Mouse (Mus musculus) embryonic facial prominence, embryonic 11.5 days (tissue): ENCODE measurements around the gene Syt9. TPM values are rescaled to one million over a fixed set of nuclear protein-coding genes. Genes with fewer than 3 reads are reported as not detected.

Experiments used
- ATAC-seq: fragments of 200-750 bp; cut with Nextera tagmentation; replicated peaks from 2 replicates; pipeline ENCODE4 v1.8.0; 2017; ENCODE audit warnings: low read depth; ENCODE audit not compliant: insufficient number of reproducible peaks, low FRiP score, low TSS enrichment
- DNase-seq: peaks from one replicate; pipeline ENCODE4 v3.0.0-alpha.2; 2015; ENCODE audit warnings: low spot score
- H3K27ac ChIP-seq: fragments of 300-500 bp; sonication (generic); replicated peaks from 2 replicates; pipeline ENCODE4 v1.5.1; 2014; ENCODE audit warnings: mild to moderate bottlenecking, low read depth, low read length, control low read depth
- H3K27me3 ChIP-seq: fragments of 300-500 bp; sonication (generic); 2 replicates; pipeline ENCODE4 v1.6.1; 2014; ENCODE audit warnings: mild to moderate bottlenecking, low read length, moderate library complexity, mixed read lengths; ENCODE audit not compliant: control insufficient read depth, insufficient read depth
- H3K36me3 ChIP-seq: fragments of 300-500 bp; sonication (generic); replicated peaks from 2 replicates; pipeline ENCODE4 v1.6.1; 2014; ENCODE audit warnings: low read depth, mild to moderate bottlenecking, low read length, moderate library complexity, mixed read lengths; ENCODE audit not compliant: control insufficient read depth, insufficient read depth
- H3K4me1 ChIP-seq: fragments of 300-500 bp; sonication (generic); 2 replicates; pipeline ENCODE4 v1.6.1; 2014; ENCODE audit warnings: low read length, mixed read lengths; ENCODE audit not compliant: control insufficient read depth, insufficient read depth
- H3K4me2 ChIP-seq: fragments of 300-500 bp; sonication (generic); 2 replicates; pipeline ENCODE4 v1.6.1; 2014; ENCODE audit warnings: low read depth, mild to moderate bottlenecking, control low read depth, low read length, moderate library complexity
- H3K4me3 ChIP-seq: fragments of 300-500 bp; sonication (generic); 2 replicates; pipeline ENCODE4 v1.5.1; 2014; ENCODE audit warnings: low read depth, low read length, control low read depth
- H3K9ac ChIP-seq: fragments of 300-500 bp; sonication (generic); replicated peaks from 2 replicates; pipeline ENCODE4 v1.6.1; 2014; ENCODE audit warnings: mild to moderate bottlenecking, control low read depth, low read length
- H3K9me3 ChIP-seq: fragments of 300-500 bp; sonication (generic); replicated peaks from 2 replicates; pipeline ENCODE4 v1.6.1; 2016; ENCODE audit warnings: mild to moderate bottlenecking, low read length, inconsistent platforms, mixed read lengths; ENCODE audit not compliant: control insufficient read depth
- WGBS: fragments of 180-500 bp; shearing (Covaris S2); extraction: QIAGEN DNeasy Blood & Tissue Kit; methylation state at CpG from one replicate; pipeline ENCODE4 v1.1.7; 2014; 5-methylcytosine and 5-hydroxymethylcytosine counted together
- polyA plus RNA-seq: library from polyadenylated mRNA; unstranded; fragments of >200 nt; fragmentation: Nextera tagmentation; extraction: Ambion mirVana; gene quantifications from 2 replicates; pipeline ENCODE4 v1.2.1, GENCODE M21; 2014

Gene Syt9
- polyA plus RNA-seq: 3.6 and 4.7 TPM in 2 replicates

GRCm38 (mm10) chr7:107370232-107371125 lies at the start of gene Syt9:
Gene Syt9 (plus strand): TSS chr7:107370728.
- Histone ChIP-seq H3K4me3 (peak within 1 kb of the TSS; percentile 68), H3K27me3 (peaks cover 20% of the 10 kb centered on the region), H3K4me1 (no peaks in the 10 kb centered on the region), H3K9ac (peak within 1 kb of the TSS; percentile 61), H3K27ac (no peak within 1 kb of the TSS), H3K4me2 (peak within 1 kb of the TSS; percentile 98), H3K36me3 (no peaks in the 10 kb centered on the region), H3K9me3 (no peaks in the 10 kb centered on the region)
- DNase-seq: peak; percentile 73
- peak; percentile 91 for ATAC-seq
- WGBS: under 1% methylated on average over 57 of the region's 102 CpGs

GRCm38 (mm10) chr7:107339013-107339412 lies 31.5 kb upstream of the Syt9 start:
- H3K36me3 ChIP-seq: no peaks in the 10 kb centered on the region
- no peak overlapping the region for H3K27ac ChIP-seq
- H3K4me1 ChIP-seq: no peaks in the 10 kb centered on the region
- WGBS: 88% methylated on average over 5 of the region's 5 CpGs
- no peak for ATAC-seq
- no peak overlapping the region for H3K9ac ChIP-seq
- DNase-seq: no peak
- no peaks in the 10 kb centered on the region for H3K9me3 ChIP-seq
- H3K27me3 ChIP-seq: no peaks in the 10 kb centered on the region
- no peak overlapping the region for H3K4me3 ChIP-seq
- no peak overlapping the region for H3K4me2 ChIP-seq

- H3K9me3 ChIP-seq: no peaks in the 10 kb centered on the region
- ATAC-seq (no peak), DNase-seq (no peak)
- H3K9ac ChIP-seq: no peak overlapping the region
- H3K36me3 ChIP-seq: no peaks in the 10 kb centered on the region
- H3K27ac ChIP-seq: no peak overlapping the region
- WGBS: 47% methylated on average over 3 of the region's 3 CpGs
- no peaks in the 10 kb centered on the region for H3K27me3 ChIP-seq
- no peak overlapping the region for H3K4me3 ChIP-seq
- no peak overlapping the region for H3K4me2 ChIP-seq
- H3K4me1 ChIP-seq: no peaks in the 10 kb centered on the region
Measured at GRCm38 (mm10) chr7:107339560-107340057, 30.9 kb upstream of the Syt9 start.

- H3K9me3 ChIP-seq: no peaks in the 10 kb centered on the region
- 78% methylated on average over 1 of the region's 1 CpGs for WGBS
- no peak overlapping the region for H3K27ac ChIP-seq
- no peak overlapping the region for H3K4me3 ChIP-seq
- DNase-seq (no peak), ATAC-seq (no peak)
- no peaks in the 10 kb centered on the region for H3K4me1 ChIP-seq
- H3K9ac ChIP-seq: no peak overlapping the region
- no peaks in the 10 kb centered on the region for H3K27me3 ChIP-seq
- no peaks in the 10 kb centered on the region for H3K36me3 ChIP-seq
- no peak overlapping the region for H3K4me2 ChIP-seq
Measured at GRCm38 (mm10) chr7:107340221-107340620, 30.3 kb upstream of the Syt9 start.

- Histone ChIP-seq H3K4me3 (no peak overlapping the region), H3K27ac (no peak overlapping the region), H3K27me3 (no peaks in the 10 kb centered on the region), H3K9me3 (no peaks in the 10 kb centered on the region), H3K4me1 (no peaks in the 10 kb centered on the region), H3K36me3 (no peaks in the 10 kb centered on the region), H3K4me2 (no peak overlapping the region), H3K9ac (no peak overlapping the region)
- WGBS: 56% methylated on average over 8 of the region's 8 CpGs
- ATAC-seq: no peak
- DNase-seq: no peak
Measured at GRCm38 (mm10) chr7:107341519-107342190, 28.9 kb upstream of the Syt9 start.

GRCm38 (mm10) chr7:107349201-107349600 lies 21.3 kb upstream of the Syt9 start:
- no peaks in the 10 kb centered on the region for H3K9me3 ChIP-seq
- H3K4me3 ChIP-seq: no peak overlapping the region
- no peaks in the 10 kb centered on the region for H3K27me3 ChIP-seq
- no peak overlapping the region for H3K4me2 ChIP-seq
- 73% methylated on average over 1 of the region's 1 CpGs for WGBS
- H3K4me1 ChIP-seq: no peaks in the 10 kb centered on the region
- no peak overlapping the region for H3K27ac ChIP-seq
- DNase-seq (no peak), ATAC-seq (no peak)
- H3K9ac ChIP-seq: no peak overlapping the region
- H3K36me3 ChIP-seq: no peaks in the 10 kb centered on the region

GRCm38 (mm10) chr7:107362153-107362552 lies 8.4 kb upstream of the Syt9 start:
- no peak overlapping the region for H3K27ac ChIP-seq
- H3K4me1 ChIP-seq: no peaks in the 10 kb centered on the region
- H3K27me3 ChIP-seq: no peaks in the 10 kb centered on the region
- H3K4me3 ChIP-seq: no peak overlapping the region
- H3K9me3 ChIP-seq: no peaks in the 10 kb centered on the region
- H3K36me3 ChIP-seq: no peaks in the 10 kb centered on the region
- WGBS: 85% methylated on average over 3 of the region's 3 CpGs
- ATAC-seq (no peak), DNase-seq (no peak)
- H3K4me2 ChIP-seq: no peak overlapping the region
- no peak overlapping the region for H3K9ac ChIP-seq

- no peak for DNase-seq
- Histone ChIP-seq H3K27me3 (no peaks in the 10 kb centered on the region), H3K36me3 (no peaks in the 10 kb centered on the region), H3K4me2 (no peak overlapping the region), H3K9me3 (no peaks in the 10 kb centered on the region), H3K9ac (no peak overlapping the region), H3K4me1 (no peaks in the 10 kb centered on the region), H3K4me3 (no peak overlapping the region), H3K27ac (no peak overlapping the region)
- whole genome bisulfite sequencing: 80% methylated on average over 3 of the region's 3 CpGs
- no peak for ATAC-seq
Measured at GRCm38 (mm10) chr7:107362634-107363033, 7.9 kb upstream of the Syt9 start.
